Mouse (Mus musculus) activated CD4-positive, CD25-positive, alpha-beta regulatory T cell, adult 4 months (primary cell): ENCODE data around the gene Gm7534. TPM values are rescaled to one million over a fixed set of nuclear protein-coding genes. Genes with fewer than 3 reads are reported as not detected.
A peak's percentile ranks its signal among the peaks of the same experiment; 100 is the strongest.

Experiments used
- ATAC-seq: one replicate; pipeline ENCODE4 v1.8.0; 2017
- polyA plus RNA-seq, 2 experiments: library from polyadenylated mRNA; unstranded; fragments of 100-300 nt; shearing (Covaris generic); gene quantifications; one replicate each; pipeline ENCODE4 v1.2.1; 2017

The Gm7534 gene
- under 1 TPM in 1 of 2 experiments, not detected in 1; 0.15 TPM for polyA plus RNA-seq

DNA sequence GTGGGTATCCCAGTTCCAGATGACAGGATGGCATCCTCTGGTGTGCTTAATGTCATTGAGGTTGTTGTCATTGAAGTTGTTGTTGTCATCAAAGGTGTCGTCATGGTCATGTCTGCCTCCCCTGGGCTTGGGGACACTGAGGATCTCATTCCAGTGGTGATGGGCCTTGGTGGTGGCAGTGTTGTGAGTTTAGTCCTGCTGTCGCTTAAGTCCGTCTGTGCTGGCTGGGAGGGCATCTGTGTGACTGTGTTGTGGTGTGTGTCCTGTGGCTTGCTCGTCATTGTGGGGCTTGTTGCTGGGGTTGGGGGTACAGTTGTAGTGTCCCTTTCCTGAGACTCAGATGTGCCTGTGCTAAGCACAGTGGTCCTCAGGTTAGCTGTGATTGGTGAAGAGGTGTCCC, at the start of gene Gm7534:
TSS of gene Gm7534 (minus strand) at position 101 of the 400 bp plus-strand sequence.
- no peak for ATAC-seq

DNA sequence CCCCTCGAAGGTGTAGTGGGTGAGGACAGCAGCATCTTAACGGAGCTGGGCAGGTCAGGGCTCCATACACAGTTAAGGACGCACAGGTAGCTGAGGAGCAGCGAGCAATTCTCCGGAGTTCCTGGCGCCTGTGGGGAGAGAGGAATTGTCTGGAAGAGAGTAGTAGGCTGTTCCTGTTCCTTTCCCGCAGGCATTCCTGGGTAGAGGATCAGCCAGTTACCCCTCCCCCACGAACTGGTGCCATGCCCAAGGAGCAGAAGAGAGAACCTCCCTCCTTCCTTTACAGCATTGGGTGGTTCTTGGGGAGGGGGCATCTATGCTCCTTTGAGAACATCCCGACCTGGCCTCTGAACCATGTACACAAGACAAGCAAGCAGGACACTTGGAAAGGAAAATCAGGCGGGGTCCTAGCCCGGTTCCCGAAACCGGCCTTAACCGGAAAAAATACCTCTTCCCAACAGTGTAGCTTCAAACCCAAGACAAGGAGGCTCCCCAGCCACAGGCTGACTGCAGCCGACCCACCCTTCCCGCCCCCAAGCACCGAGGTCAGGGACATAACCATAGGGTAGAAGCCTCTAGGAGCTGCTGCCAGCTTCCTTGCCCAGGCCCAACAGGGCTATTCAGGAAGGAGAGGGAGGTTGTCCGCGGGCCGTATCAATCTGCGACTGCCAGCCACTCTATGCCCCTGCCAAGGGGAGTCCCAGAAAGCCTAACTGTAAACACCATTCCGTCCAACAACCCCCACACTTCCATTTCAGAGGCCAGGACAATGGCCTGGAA, 49.5 kb upstream of the Gm7534 start:
- ATAC-seq = no peak

DNA sequence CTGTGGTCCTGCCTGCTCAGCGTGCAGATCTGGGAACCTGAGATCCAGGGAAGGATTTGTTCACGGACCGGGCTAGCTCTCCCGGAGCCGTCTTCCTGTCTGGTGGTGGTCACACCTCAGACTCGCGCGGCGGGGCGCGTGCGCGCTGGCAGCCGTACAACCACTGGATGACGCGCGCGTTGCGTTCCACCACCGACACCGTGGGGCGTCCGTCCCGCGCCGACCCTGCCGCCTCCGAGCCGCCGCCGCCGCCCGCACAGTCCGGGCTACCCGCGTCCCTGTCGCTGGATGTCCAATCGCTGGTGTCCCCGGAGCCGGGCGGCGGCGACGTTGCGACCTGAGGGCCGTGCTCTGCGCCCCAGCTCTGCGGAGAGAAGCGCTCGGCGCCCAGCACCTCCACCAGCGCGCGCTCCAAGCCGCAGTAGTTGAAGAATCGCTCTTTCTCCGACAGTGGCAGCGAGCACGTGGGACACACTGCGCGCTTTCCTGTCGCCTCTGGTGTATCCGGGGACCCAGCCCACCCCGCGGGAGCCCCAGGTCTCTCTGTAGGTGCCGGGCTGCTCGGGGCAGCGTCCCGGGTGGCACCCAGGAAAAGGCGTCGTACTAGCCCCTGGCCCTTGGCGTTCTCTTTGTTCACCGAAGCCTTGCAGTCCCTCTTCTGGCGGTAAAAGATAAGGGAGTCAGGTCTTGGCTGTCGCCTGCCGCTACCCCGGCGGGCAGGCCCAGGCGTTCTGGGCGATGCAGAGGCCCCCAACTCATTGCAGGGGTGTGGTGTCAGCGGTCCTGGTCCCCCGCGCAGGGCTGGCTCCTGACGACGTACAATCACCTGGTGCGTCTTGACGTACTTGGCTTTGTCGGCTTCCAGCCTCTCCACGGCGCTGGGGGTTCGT, 48.7 kb upstream of the Gm7534 start:
- no peak for ATAC-seq

DNA sequence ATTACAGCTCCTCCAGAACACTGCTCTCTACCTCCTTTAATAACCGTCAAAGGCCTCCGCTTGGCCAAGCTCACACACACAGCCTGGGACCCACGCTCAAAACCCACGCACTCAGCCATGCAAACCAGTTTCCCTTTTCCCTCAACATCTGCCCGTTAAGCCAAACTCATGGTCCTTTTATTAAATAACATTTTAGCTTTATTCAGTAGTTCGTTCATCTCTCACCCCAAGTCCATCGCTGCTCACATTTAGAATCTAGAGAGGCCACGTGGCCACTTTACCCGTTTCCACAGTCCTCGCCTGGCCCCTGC, 48.1 kb upstream of the Gm7534 start:
- ATAC-seq = no peak

DNA sequence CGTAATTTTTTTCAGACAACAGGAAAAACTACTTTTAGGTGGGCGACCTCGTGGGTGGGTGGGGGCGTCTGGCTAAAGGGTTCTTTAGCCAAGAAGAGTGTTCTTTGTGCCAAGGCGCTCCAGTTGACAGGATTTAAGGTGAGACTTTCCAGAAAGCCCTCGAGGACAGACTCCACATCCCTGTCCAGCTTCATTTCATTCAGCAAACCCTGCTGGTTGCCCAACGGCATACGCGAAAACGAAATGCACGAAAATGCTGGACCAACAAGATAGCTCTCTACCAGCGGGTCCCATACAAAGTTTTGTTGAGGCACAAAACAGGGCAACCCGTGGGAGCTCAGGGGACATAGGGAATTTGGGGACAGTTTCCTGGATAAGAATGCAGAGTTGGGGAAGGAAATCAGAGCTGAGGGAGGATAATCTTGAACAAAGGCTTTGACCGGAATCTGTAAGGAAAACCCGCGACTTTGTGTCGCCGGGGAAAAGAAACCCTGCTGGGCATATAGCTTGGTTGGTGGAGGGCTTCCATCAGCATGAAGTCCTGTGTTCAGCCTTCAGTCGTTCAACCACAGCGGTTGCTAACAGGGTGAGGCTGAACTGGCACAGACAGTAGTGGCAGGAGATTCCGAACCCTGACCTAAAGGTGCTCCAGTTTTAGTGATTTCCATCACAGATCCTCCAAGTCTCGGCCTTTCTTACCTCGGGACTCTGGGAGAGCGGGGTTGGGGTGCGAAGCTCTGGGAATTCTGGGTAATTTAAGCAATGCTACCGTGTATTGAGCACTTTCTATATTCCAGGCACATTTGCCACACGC, 47.5 kb upstream of the Gm7534 start:
- no peak for ATAC-seq

DNA sequence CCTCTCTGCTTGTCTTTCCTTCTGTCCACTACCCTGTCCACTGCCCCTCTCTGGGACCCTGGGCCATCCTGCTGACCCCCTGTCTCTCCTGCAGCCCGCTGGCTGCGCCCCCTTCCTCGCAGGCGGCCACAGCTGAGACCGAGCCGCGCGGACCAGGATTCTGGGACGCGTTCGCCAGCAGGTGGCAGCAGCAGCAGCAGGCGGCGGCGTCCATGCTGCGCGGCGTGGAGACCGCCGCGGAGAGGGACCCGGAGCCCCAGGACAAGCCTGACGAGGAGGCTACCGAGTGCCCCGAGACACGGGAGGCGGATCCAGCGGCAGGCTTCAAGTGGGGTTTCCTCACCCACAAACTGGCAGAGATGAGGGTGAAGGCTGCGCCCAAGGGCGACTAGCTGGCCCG, 46.8 kb upstream of the Gm7534 start:
- peak; percentile 26 for ATAC-seq

DNA sequence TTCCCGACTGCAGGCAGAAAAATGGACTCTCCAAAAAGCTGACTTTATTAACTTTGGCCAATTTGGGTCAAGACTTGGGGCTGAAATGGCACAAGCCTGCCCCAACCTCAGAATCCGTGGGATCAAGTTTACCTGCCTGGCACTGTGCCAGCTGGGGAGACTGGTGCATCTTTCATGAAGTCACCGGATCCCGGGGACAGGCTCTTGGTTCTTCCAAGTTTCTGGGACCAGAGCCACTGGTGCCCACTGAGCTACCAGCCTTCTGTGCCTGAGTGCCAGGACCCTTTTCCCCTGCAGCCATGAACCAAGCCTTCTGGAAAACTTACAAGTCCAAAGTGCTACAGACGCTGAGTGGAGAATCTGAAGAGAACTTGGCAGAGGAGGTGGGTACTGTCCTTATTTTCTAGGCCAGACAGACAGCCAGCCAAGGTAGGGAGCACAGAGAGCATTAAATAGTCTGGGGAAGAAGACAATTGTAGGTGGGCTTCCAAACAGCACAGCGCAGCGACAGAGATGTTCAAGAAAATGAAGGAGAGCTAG, 44.0 kb upstream of the Gm7534 start, which contains the start of gene Gm30191:
TSS of gene Gm30191 (plus strand) at position 217 of the 540 bp plus-strand sequence.
- no peak for ATAC-seq

DNA sequence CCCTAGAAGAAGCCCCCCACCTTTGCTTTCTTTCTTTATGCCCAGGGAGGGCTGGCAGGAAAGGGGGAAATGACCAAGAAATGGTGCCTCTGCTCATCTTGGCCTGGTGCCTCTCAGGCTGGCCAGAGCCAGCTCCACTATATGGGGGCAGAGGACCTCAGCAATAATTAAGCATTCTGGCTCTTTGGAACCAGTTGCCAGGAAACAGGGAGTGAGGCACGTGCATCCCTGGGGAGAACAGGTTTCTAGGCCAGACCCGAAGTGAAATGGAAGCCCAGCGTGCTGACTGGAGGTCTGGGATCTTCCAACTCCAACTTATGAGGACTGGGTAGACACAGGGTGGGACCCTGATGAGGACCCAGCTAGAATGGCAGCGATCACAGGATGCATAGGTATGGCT, 43.5 kb upstream of the Gm7534 start:
- no peak for ATAC-seq

DNA sequence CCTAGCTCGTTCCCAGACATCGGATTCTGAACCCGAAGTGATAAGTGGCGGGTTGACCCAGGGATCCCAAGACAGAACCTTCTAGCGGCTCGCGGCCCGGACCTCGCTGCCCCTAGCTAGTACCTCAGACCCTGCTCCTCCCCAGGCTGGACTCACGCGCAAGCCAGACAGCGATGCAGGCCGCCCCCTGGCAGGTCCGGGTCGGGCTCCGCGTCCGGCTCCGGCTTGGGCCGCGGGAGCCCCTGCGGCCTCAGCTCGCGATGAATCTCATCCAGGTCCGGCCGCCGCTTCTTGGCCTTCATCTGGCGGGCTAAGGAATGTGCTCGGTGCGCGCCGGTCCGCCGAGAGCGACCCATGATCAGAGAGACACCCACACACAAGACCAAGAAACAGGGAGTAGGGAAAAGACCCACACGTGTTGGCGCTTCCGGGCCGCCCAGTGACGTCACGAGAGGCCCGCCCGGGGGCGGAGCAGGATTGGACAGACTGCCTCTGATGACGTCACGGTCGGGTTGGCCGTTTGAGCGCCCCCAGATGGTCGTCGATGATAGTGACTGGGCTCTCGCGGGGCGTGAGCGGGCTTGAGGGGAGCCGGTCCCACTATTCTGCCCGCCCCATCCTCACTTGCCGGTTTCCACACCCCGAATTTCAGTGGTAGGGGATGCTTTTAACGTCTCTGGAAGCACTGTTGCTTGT, 42.5 kb upstream of the Gm7534 start, which contains the start of gene Zfp593:
TSS of gene Zfp593 (minus strand) at position 445 of the 696 bp plus-strand sequence.
- ATAC-seq = peak; percentile 95

DNA sequence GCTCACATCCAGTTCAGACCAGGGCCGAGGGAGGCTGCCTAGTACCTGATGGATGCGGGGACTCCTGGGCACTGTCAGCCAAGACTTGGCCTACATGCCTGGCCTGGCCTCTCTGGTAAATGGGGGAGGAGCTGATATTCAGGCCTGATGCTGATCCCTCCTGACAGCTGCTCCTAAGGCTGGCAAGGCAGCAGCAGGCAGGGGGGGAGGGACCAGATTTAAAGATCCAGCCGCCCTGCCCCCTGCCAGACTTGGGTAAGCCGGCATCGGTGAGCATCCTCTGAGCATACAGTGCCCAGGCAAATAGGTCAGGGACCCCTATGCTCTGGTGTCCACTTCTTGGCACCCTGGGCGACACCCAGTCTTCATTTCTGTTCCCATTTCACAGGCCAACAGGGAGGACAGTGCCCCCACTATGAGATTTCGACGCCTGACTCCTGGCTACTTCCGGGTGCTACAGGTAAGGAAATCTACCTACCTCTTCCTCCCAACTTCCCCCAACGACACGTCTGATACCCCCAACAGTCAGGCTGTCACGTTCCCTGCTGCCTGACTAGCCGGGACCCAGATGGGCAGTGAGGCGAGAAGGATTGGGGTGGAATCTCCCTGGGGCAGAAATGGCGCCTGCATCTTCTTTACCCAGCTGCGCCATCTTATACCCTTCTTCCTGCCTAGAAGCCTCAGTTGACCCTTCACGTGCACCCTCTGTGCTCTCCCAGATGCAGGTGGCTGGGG, 40.9 kb upstream of the Gm7534 start, which contains the start of gene E130218I03Rik:
TSS of gene E130218I03Rik (plus strand) at position 147 of the 735 bp plus-strand sequence.
- no peak for ATAC-seq

DNA sequence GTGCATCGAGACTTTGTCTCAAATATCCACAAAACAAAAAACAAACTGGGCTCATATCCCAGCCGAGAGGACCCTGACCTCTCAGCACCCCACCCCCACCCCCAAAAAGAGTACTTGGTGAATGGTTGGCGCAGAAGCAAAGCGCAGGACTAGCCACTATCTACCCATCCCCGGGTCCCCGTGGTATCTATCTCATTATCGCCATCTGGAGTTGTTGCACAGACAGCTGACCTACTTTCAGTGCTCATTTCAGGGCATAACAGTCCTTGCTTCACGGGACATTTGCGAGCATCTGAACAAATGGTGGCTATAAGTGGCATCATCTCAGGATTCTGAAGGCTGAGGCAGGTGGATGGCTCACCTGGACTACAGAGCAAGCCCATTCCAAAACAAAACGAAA, 35.9 kb upstream of the Gm7534 start:
- ATAC-seq = no peak

DNA sequence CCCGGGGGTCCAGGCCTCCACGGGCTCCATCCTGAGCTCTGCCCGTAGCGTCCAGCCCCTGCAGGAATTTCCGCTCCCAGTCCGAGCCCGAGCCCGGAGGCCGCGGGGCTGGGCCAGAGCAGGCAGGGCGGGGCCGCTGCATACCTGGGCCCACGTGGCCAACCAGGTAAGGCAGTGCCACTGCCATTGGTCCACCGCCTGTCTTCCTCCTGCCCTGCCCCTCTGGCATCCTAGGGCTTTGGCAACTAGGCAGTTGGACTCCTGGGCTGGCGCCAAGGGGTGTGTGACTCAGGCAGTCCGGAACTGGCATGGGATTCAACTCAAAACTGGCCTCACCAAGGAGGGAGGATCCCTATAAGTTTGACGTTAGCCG, 35.5 kb upstream of the Gm7534 start, which contains the start of gene Cnksr1:
TSS of gene Cnksr1 (minus strand) at position 121 of the 373 bp plus-strand sequence.
- ATAC-seq = no peak

DNA sequence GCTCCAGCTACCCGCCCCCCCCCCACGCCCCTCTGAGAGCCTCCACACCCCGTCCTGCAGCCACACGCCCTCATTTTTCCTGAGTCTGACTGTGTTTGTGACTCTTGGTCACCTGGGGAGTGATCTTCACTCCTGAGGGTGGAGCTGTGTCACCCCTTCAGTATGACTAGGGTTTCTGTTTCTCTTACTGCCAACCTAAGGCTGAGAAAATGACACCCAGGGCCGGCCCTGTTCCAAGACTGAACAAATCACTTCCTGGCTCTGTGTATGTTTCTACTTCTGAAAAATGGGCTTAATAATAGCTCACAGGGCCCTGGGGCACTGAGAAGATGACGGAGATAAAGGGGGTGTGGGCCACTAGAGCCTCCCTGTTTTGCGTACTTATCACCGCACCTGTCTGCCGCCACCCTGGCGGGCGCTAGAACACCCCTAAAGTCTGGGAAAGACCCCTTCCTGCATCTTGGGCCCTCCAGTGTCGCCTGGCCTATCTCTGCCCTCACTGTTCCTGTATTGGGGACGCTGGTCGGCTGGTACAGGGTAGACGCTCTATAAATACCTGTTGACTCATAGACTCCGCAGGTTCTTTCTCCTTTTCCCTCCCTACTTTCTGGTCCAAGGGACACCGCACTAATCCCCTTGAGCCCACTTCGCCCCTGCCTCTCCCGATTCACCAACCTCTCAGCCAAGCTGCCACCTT, 34.9 kb upstream of the Gm7534 start:
- no peak for ATAC-seq

DNA sequence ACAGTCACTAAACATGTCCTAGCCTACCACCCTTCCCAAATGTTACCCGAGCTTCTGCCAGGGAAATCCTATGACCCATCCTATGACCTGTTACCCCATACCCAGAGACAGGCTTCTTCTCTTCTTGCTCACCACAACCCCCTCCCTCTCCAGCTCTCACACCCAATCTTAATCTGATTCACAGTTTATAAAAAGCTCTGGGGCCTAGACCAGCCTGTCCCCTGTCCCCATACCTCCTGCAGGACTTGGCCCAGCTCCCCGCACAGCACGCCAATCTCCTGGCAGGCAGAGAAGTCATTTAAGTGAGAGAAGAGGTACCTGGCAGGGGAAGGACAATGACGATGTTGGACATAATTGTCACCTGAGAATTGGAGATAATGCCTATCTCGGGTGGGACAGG, 32.1 kb upstream of the Gm7534 start:
- ATAC-seq = no peak

DNA sequence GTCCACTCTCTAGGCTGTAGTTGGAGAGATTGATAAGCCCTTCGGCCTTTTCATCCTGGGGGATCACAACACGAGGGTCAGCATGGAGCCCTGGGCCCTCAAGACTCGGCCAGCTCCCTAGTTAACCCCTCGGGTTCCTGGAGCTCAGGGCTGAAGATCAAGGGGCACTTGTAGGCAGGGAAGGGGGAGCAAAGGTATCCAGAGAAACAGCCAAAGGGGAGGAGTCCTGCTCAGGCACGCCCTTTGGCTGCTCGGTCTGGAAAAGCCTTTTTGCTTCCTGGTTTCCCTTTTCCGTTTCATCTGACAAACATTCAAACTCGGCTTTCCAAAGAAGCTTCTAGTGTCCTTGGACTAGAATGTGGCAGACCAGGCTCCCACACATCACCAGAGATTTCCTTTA, 27.6 kb upstream of the Gm7534 start:
- ATAC-seq = no peak

DNA sequence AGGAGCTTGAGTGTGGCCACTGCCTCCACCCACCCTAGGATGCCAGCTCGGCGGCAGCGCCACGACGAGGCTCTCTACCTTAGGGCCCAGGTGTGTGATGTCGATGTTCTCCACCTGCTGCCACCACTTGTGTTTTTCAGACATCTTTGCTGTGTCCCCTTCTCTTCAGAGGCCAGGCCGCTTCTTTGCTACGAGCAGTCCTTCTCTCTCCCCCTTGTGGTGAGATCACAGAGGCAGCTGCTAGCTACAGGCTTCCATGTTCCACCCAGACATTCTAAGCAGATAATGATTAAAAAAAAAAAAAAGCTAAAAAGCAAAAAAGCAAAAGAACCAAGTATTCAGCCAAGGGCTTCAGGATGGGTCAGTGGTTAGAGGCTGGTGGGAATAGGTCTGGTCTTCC, 24.4 kb upstream of the Gm7534 start, which contains the start of gene Catsper4:
TSS of gene Catsper4 (minus strand) at position 190 of the 400 bp plus-strand sequence.
- no peak for ATAC-seq

DNA sequence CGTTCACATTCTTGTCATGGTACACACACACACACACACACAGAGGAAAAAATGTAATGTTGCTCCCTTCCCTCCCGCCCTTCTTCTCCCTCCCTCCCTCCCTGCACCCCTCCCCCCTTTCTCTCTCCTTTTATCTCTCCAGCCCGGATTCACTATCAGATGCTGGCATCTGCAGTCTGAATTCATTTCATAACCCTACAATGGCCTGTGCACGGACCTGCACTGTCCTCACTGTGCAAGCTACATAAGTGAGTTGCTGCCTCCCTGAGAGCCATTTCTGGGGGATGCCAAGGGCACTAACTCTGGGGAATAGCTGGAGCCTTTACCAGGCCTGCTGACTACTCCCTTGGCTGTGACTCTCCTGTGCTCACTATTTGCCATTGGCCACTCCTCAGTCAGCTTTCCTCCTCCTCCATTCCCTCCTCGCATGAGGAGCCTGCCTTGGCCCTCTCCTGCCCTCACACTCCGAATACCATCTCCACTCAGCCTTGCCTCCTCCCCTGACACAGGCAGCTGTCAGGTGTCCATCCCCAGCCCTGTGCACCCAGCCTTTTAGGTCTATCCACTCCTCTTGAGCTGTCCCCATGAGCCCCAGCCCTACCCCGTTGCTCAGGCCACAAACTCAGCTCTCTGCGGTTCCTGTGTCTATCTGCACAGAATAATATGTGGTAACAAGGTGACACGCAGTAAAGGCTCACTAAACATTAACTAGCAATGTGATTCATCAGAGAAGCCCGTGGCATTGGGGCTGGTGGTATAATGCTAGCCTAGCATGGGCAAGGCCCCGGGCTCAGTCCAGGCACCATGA, 20.2 kb upstream of the Gm7534 start:
- ATAC-seq = no peak

DNA sequence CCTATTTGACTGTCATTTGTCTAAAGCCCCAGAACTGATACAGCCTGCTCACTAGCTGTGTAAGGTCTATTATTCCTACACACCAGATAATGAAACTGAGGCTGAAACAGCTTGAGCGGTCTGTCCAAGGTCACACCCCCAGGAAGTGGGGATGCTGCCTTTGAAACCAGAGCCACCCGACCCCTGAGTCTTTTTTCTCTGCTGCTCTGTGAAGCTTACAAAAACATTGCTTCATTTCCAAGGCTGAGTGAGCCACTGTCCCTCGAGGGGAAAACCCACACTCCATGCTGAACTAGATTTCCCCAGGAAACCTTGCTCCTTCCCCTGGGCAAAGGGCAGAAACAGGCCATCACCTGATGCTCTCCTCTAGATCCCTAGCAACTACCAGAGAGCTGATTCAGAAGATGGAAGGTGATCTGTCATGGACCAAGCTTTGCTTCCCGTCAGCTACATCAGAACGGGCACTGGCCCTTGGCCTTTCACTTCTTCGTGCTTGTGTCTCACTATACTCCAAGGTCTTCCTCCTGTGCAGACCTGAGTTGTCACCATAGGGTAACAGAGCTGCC, 3.8 kb upstream of the Gm7534 start:
- ATAC-seq = no peak

DNA sequence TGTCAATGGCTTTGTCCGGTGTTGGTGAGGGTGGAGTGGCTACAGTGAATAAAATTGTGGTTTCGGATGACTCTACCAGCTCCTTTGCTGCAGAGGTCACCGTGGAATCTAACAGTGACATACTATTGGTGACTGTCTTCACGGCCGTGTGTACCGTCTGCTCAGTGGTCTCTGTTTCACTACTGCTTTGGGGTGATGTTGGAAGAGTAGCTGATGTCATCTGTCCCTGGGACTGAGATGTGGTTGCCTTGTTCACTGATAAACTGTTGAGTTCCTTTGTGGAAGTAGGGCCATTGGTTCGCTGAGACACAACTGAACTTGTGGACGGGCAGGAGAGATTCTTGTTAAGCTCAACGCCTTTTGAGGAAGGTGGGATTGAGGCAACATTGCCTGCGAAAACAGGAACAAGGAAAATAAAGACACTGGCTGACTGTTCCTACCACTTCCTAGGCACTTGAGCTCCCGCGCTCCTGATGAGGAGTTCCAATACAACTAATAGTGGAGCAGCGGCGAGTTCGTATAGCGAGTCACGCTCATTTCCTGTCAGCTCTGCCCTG, 614 bp upstream of the Gm7534 start:
- no peak for ATAC-seq
